Mouse (Mus musculus): ENCODE results near the gene P2ry6.

GRCm38 (mm10) chr7:100944738-100945137 lies 29.7 kb downstream of the P2ry6 start:
- TF ChIP-seq POLR2A (IDR thresholded peaks at IDR 0.05; ENCODE audit: low read depth, low read length) (no peak), CTCF (IDR thresholded peaks at IDR 0.05; ENCODE audit: extremely low read depth, insufficient read length, insufficient replicate concordance, low read depth, low read length) (no peak)

Data from small intestine, adult 2 months (tissue).